Mouse (Mus musculus): Measurements from ENCODE around the gene Dusp1.

DNA sequence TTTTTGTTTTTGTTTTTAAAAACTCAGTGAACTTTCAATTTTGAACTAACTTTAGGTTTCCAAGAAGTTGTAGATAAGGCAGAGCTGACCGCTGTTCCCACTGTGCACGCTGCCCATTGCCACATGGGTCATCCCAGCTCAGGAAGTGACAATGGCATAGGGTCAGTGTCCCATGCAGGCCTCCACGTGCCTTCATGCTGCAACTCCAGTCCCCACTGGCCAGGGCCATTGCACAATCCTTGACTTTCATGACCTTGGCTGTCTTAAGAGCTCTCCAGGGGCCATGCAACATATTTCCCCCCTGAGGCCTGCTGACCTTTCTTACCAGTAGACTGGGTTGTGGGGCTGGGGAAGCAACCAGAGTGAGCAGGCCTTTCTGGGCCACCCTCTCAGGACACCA lies 9.4 kb upstream of the Dusp1 start:
- TF ChIP-seq POLR2A (IDR thresholded peaks at IDR 0.05; ENCODE audit: low read depth, low read length) (no peak), CTCF (conservative IDR thresholded peaks at IDR 0.05 in 1 of 2, IDR thresholded peaks at IDR 0.05 in 1 of 2; ENCODE audit: low read depth in 2 of 2, low read length in 2 of 2) (no peak), USF2 (conservative IDR thresholded peaks at IDR 0.05; ENCODE audit: low read depth, low read length) (no peak), BHLHE40 (IDR thresholded peaks at IDR 0.05; ENCODE audit: low read depth, low read length) (no peak), NRF1 (IDR thresholded peaks at IDR 0.05; ENCODE audit: low read depth, low read length) (no peak), MAFK (IDR thresholded peaks at IDR 0.05; ENCODE audit: insufficient replicate concordance, low read length) (no peak)
